Mouse (Mus musculus): ENCODE measurements around the gene Trim21. TPM values are rescaled to one million over a fixed set of nuclear protein-coding genes. Genes with fewer than 3 reads are reported as not detected.

Trim21 gene
- polyA plus RNA-seq, 1 experiment from 2014 or later: 0.51 TPM

GRCm38 (mm10) chr7:102534449-102534848, 30.8 kb downstream of the Trim21 start, which contains the start of gene Olfr547:
TSS of gene Olfr547 (plus strand) at chr7:102534749.
- DNase-seq: no peak
- Histone ChIP-seq H3K9ac (no peak within 1 kb of the TSS), H3K4me2 (no peak within 1 kb of the TSS), H3K4me1 (replicated peaks) (no peaks in the 10 kb centered on the region), H3K36me3 (no peaks in the 10 kb centered on the region), H3K4me3 (replicated peaks) (no peak within 1 kb of the TSS), H3K9me3 (replicated peaks) (no peaks in the 10 kb centered on the region), H3K27me3 (no peaks in the 10 kb centered on the region), H3K27ac (no peak within 1 kb of the TSS)
- WGBS (ENCODE audit: insufficient replicate concordance): 61% methylated on average over 1 of the region's 1 CpGs
- ATAC-seq (ENCODE audit: low read depth): no peak

- Histone ChIP-seq H3K36me3 (no peaks in the 10 kb centered on the region), H3K27ac (no peak overlapping the region), H3K4me1 (replicated peaks) (no peaks in the 10 kb centered on the region), H3K4me3 (replicated peaks) (no peak overlapping the region), H3K9ac (no peak overlapping the region), H3K27me3 (no peaks in the 10 kb centered on the region), H3K9me3 (replicated peaks) (no peaks in the 10 kb centered on the region), H3K4me2 (no peak overlapping the region)
- DNase-seq (no peak), ATAC-seq (ENCODE audit: low read depth) (no peak)
- 43% methylated on average over 1 of the region's 1 CpGs for WGBS (ENCODE audit: insufficient replicate concordance)
These were observed 36.2 kb downstream of the Trim21 start for GRCm38 (mm10) chr7:102529052-102529451.

- Histone ChIP-seq H3K36me3 (no peaks in the 10 kb centered on the region), H3K9me3 (replicated peaks) (no peaks in the 10 kb centered on the region), H3K27ac (no peak overlapping the region), H3K4me2 (no peak overlapping the region), H3K4me1 (replicated peaks) (peaks cover 18% of the 10 kb centered on the region), H3K9ac (no peak overlapping the region), H3K27me3 (peaks cover 11% of the 10 kb centered on the region), H3K4me3 (replicated peaks) (no peak overlapping the region)
- no peak for DNase-seq
- no peak for ATAC-seq (ENCODE audit: low read depth)
- WGBS (ENCODE audit: insufficient replicate concordance): 59% methylated on average over 2 of the region's 2 CpGs
These were observed 48.3 kb downstream of the Trim21 start for GRCm38 (mm10) chr7:102517051-102517335.

GRCm38 (mm10) chr7:102516261-102517050, 48.8 kb downstream of the Trim21 start:
- no peak overlapping the region for H3K9ac ChIP-seq
- ATAC-seq (ENCODE audit: low read depth) (no peak), DNase-seq (no peak)
- H3K27me3 ChIP-seq: peaks cover 13% of the 10 kb centered on the region
- 49% methylated on average over 10 of the region's 10 CpGs for WGBS (ENCODE audit: insufficient replicate concordance)
- no peak overlapping the region for H3K4me3 ChIP-seq (replicated peaks)
- no peaks in the 10 kb centered on the region for H3K9me3 ChIP-seq (replicated peaks)
- no peak overlapping the region for H3K4me2 ChIP-seq
- no peaks in the 10 kb centered on the region for H3K36me3 ChIP-seq
- H3K4me1 ChIP-seq (replicated peaks): peaks cover 18% of the 10 kb centered on the region
- H3K27ac ChIP-seq: no peak overlapping the region

GRCm38 (mm10) chr7:102514144-102514543, 51.1 kb downstream of the Trim21 start:
- no peak for DNase-seq
- H3K4me1 ChIP-seq (replicated peaks): peaks cover 18% of the 10 kb centered on the region
- H3K9ac ChIP-seq: no peak overlapping the region
- ATAC-seq (ENCODE audit: low read depth): no peak
- H3K9me3 ChIP-seq (replicated peaks): no peaks in the 10 kb centered on the region
- WGBS (ENCODE audit: insufficient replicate concordance): 14% methylated on average over 4 of the region's 4 CpGs
- H3K4me3 ChIP-seq (replicated peaks): no peak overlapping the region
- peaks cover 14% of the 10 kb centered on the region for H3K27me3 ChIP-seq
- H3K4me2 ChIP-seq: no peak overlapping the region
- H3K27ac ChIP-seq: no peak overlapping the region
- H3K36me3 ChIP-seq: no peaks in the 10 kb centered on the region

GRCm38 (mm10) chr7:102512814-102513435, 52.4 kb downstream of the Trim21 start:
- H3K27ac ChIP-seq: no peak overlapping the region
- H3K9ac ChIP-seq: peak overlapping the region; percentile 62
- no peaks in the 10 kb centered on the region for H3K9me3 ChIP-seq (replicated peaks)
- H3K27me3 ChIP-seq: peaks cover 14% of the 10 kb centered on the region
- DNase-seq: peak; percentile 53
- 1% methylated on average over 54 of the region's 54 CpGs for WGBS (ENCODE audit: insufficient replicate concordance)
- H3K4me1 ChIP-seq (replicated peaks): peaks cover 18% of the 10 kb centered on the region
- H3K36me3 ChIP-seq: no peaks in the 10 kb centered on the region
- ATAC-seq (ENCODE audit: low read depth): peak; percentile 86
- H3K4me3 ChIP-seq (replicated peaks): peak overlapping the region; percentile 52
- peak overlapping the region; percentile 76 for H3K4me2 ChIP-seq

GRCm38 (mm10) chr7:102511927-102512326, 53.4 kb downstream of the Trim21 start:
- ATAC-seq (ENCODE audit: low read depth): no peak
- Histone ChIP-seq H3K36me3 (no peaks in the 10 kb centered on the region), H3K4me2 (no peak overlapping the region), H3K4me3 (replicated peaks) (no peak overlapping the region), H3K9ac (no peak overlapping the region), H3K9me3 (replicated peaks) (no peaks in the 10 kb centered on the region), H3K4me1 (replicated peaks) (peaks cover 18% of the 10 kb centered on the region), H3K27me3 (peaks cover 14% of the 10 kb centered on the region), H3K27ac (no peak overlapping the region)
- 67% methylated on average over 10 of the region's 10 CpGs for WGBS (ENCODE audit: insufficient replicate concordance)
- DNase-seq: no peak

- Histone ChIP-seq H3K27ac (no peak overlapping the region), H3K4me1 (replicated peaks) (peaks cover 18% of the 10 kb centered on the region), H3K9ac (no peak overlapping the region), H3K27me3 (peaks cover 14% of the 10 kb centered on the region), H3K36me3 (no peaks in the 10 kb centered on the region), H3K4me2 (no peak overlapping the region), H3K9me3 (replicated peaks) (no peaks in the 10 kb centered on the region), H3K4me3 (replicated peaks) (no peak overlapping the region)
- ATAC-seq (ENCODE audit: low read depth) (no peak), DNase-seq (no peak)
- WGBS (ENCODE audit: insufficient replicate concordance): 69% methylated on average over 7 of the region's 7 CpGs
These were observed 55.6 kb downstream of the Trim21 start for GRCm38 (mm10) chr7:102509726-102510125.

GRCm38 (mm10) chr7:102508666-102509065, 56.6 kb downstream of the Trim21 start:
- DNase-seq (no peak), ATAC-seq (ENCODE audit: low read depth) (no peak)
- 82% methylated on average over 6 of the region's 6 CpGs for WGBS (ENCODE audit: insufficient replicate concordance)
- Histone ChIP-seq H3K27ac (no peak overlapping the region), H3K36me3 (no peaks in the 10 kb centered on the region), H3K4me1 (replicated peaks) (peaks cover 11% of the 10 kb centered on the region), H3K4me3 (replicated peaks) (no peak overlapping the region), H3K9ac (no peak overlapping the region), H3K27me3 (peaks cover 11% of the 10 kb centered on the region; the same call in 1 of the 2 replicates), H3K9me3 (replicated peaks) (no peaks in the 10 kb centered on the region), H3K4me2 (no peak overlapping the region)

GRCm38 (mm10) chr7:102508066-102508465, 57.2 kb downstream of the Trim21 start:
- Histone ChIP-seq H3K27me3 (peaks cover 11% of the 10 kb centered on the region; the same call in 1 of the 2 replicates), H3K9ac (no peak overlapping the region), H3K9me3 (replicated peaks) (no peaks in the 10 kb centered on the region), H3K4me1 (replicated peaks) (peaks cover 5% of the 10 kb centered on the region; the same call in 1 of the 2 replicates), H3K27ac (no peak overlapping the region), H3K4me2 (no peak overlapping the region), H3K36me3 (no peaks in the 10 kb centered on the region), H3K4me3 (replicated peaks) (no peak overlapping the region)
- 74% methylated on average over 9 of the region's 9 CpGs for WGBS (ENCODE audit: insufficient replicate concordance)
- ATAC-seq (ENCODE audit: low read depth) (no peak), DNase-seq (no peak)
